Mouse (Mus musculus): ENCODE data around the gene G3bp2. TPM values are rescaled to one million over a fixed set of nuclear protein-coding genes. Genes with fewer than 3 reads are reported as not detected.
"Not testable (repeated sequence)": the region's sequence is repeated elsewhere in the genome, so short reads cannot be mapped to it uniquely, and the experiment has no call there.

The G3bp2 gene
- 105 and 123 TPM in 2 replicates for total RNA-seq (2021)
- long read RNA-seq, experiment 1, full-length matches to known transcripts, result 250 of 303 reads
- long read RNA-seq, experiment 1, partial matches to known transcripts, result 12 of 303 reads
- long read RNA-seq, experiment 1, other reads (novel, unspliced or antisense), result 41 of 303 reads
- long read RNA-seq, experiment 2, full-length matches to known transcripts, result 143 of 183 reads
- long read RNA-seq, experiment 2, partial matches to known transcripts, result 20 of 183 reads
- long read RNA-seq, experiment 2, other reads (novel, unspliced or antisense), result 20 of 183 reads

DNA sequence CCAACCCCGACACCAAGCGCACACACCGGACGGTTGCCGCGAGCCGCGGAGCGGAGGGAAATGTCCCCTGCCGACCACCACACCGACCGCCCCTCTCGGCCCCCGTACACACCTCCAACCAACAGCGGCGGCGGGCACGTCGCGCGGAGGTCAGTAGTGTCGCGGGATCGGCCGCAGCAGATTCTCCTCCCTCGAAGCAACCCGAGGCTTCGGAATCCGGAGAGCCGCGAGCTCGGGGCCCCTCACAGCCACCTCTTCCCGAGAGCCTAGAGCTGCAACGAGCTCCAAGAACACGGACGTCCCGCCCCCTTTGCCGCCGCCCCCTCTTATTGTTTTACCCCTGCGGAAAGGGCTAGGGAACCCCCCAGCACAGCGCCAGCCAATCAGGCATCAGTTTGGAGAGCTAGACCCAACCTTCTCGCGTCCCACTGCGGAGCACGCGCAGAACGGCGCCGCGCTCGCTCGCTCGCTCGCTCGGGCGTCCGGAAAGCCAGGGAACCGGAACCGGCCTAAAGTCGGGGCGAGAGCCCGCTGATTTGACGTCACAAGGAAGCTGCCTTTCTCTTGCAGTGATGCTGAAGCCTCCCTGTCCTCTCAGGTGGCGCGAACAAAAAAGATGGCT is at the start of gene G3bp2:
Gene G3bp2, minus strand, starts transcription at position 303 of the 622 bp plus-strand sequence.
- peak; percentile 99 for DNase-seq

- not testable (repeated sequence) for DNase-seq
These were observed 49.5 kb upstream of the G3bp2 start for GRCm38 (mm10) chr5:92133006-92133405.

DNA sequence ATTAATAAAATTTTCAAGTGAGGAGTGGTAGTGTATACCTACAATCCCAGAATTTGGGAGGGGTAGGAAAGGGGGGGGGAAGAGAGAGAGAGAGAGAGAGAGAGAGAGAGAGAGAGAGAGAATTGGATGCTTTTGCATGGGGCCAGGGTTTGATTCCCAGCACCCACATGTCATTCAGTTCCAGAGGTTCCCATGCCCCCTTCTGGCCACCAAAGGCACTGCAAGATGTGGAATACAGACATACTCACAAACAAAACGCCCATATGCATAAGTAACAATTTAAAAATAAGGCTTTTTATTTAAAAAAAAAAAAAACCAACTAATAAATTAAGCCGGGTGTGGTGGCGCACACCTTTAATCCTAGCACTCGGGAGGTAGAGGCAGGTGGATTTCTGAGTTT is 48.6 kb upstream of the G3bp2 start:
- no peak for DNase-seq

- DNase-seq, result no peak
These were observed 46.6 kb upstream of the G3bp2 start for GRCm38 (mm10) chr5:92130040-92130682.

DNA sequence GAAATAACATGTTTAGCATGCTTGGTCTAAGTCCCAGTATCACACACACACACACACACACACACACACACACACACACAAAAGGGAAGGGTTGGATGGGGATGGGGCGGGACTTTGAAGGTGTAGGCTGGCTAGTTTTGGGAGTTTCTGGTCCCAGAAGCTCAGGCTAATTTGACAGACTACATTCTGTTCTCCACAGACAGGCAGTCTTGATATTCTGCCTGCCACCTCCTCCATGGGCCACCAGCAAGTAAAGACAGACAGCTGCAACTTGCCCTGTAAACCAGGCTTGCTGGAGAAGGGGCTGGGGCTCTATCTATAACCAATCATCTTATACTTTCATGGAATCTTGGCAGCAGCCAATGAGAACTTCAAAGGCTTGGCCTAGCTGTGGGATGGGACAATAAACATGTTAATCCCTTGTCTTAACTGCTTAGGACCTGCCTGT is 45.8 kb upstream of the G3bp2 start:
- no peak for DNase-seq

- peak; percentile 59 for DNase-seq
These were observed 45.1 kb upstream of the G3bp2 start for GRCm38 (mm10) chr5:92128570-92128969.

GRCm38 (mm10) chr5:92127751-92128150 is 44.2 kb upstream of the G3bp2 start:
- no peak for DNase-seq

GRCm38 (mm10) chr5:92127141-92127625 is 43.7 kb upstream of the G3bp2 start:
- peak; percentile 24 for DNase-seq

DNA sequence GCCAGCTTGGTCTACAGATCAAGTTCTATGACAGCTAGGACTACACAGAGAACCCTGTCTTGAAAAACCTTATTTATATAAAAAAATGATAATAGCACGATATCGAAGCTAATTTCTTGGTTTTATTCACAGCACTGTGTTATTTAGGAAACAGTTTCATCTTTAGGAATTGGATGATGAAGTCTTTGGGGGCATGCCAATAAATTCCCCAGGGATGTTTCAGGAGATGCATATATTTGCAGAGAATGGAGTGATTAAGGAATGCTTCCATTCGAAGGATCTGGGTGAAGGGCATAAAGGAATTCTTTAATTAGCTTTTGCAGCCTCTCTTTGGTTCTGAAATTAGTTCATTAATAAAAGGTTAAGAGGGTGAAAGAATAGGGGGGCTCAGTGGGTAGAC is 41.9 kb upstream of the G3bp2 start:
- DNase-seq, result no peak

DNA sequence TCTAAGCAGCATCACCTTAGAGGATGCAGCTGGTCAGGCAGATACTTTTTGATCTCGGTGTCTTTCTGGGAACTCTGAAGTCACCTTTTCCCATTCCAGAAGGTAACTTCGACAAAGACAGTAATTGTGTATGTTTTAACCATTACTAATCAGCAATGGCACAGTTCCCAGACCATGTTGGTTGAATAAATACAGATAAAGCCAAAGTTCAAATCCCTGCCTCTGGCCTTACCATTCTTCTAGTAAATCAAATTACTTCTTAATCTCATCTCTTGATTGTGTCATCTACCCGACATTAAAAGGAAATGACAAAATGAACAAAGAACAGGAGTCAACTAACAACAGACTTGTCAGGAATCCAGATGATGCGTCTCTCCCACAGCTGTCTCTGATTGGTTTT is 38.1 kb upstream of the G3bp2 start:
- no peak for DNase-seq

DNA sequence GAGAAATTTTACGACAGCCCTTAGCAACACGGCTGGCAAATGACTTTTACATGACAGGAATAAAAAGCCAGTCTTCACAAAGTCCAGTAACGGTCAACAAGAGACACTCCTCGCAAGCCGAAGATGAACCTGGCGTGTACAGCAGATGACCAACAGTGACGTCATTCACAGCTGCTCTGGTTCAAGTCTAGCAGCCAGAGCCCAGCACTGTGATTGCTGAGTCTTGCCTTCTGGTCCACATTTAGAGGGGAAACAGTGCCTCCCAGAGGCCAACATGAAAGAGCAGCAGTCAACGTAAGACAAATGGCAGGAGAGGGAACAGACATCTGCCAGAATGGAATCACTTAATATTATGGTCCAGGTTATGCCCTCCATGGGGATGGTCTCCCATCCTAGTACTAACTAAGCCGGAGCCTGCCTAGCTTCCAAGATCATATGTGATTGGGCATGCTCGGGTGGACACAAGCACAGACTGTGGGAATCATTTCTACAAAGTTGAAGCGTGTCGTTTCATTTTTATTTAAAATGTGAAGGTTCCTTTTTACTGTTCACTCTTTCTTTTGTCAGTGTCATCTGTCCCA is 34.4 kb upstream of the G3bp2 start:
- DNase-seq, result peak; percentile 84

GRCm38 (mm10) chr5:92114939-92115338 is 31.4 kb upstream of the G3bp2 start:
- no peak for DNase-seq

DNA sequence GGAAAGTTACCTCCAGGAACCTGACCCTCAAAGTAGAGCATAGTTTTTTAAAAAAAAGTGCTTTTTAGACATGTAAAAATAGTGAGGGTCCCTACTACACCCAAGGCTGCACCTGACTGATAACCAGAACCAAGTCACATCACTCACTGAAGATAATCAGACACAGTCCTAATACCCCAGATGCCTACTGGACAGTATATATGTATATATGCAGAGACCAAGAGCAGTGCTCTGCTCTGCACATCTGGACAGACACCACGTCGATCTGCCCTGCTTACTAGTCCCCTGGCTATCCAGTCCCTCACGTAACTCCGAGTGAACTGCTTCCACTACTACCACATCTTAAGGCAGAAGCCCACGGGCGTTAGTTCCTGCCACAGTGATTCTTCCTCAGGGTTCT is 30.7 kb upstream of the G3bp2 start:
- DNase-seq, result no peak

GRCm38 (mm10) chr5:92113484-92113883 is 30.0 kb upstream of the G3bp2 start:
- no peak for DNase-seq

GRCm38 (mm10) chr5:92112585-92112984 is 29.1 kb upstream of the G3bp2 start:
- no peak for DNase-seq

DNA sequence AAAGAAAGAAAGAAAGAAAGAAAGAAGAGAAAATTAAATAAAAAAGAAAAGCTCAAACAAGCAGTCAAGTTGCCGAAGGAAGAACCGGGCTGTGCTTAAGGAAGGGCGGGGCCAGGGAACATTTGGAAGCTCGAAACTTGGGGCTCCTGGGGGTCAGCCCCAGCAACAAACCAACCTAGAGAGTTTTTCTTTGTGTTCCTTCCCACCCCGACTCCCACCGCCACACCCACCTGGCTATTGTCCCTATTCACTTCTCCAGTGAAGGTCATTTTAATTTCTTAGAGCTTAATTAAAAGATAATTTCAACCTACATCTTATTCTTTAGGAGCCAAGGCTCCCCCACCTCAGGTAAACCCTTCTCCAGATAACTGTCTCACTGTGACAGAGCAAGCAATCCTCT is 28.7 kb upstream of the G3bp2 start:
- DNase-seq, result no peak

- peak; percentile 46 for DNase-seq
These were observed 27.4 kb upstream of the G3bp2 start for GRCm38 (mm10) chr5:92110818-92111355.

GRCm38 (mm10) chr5:92107282-92107681 is 23.8 kb upstream of the G3bp2 start:
- DNase-seq, result no peak

DNA sequence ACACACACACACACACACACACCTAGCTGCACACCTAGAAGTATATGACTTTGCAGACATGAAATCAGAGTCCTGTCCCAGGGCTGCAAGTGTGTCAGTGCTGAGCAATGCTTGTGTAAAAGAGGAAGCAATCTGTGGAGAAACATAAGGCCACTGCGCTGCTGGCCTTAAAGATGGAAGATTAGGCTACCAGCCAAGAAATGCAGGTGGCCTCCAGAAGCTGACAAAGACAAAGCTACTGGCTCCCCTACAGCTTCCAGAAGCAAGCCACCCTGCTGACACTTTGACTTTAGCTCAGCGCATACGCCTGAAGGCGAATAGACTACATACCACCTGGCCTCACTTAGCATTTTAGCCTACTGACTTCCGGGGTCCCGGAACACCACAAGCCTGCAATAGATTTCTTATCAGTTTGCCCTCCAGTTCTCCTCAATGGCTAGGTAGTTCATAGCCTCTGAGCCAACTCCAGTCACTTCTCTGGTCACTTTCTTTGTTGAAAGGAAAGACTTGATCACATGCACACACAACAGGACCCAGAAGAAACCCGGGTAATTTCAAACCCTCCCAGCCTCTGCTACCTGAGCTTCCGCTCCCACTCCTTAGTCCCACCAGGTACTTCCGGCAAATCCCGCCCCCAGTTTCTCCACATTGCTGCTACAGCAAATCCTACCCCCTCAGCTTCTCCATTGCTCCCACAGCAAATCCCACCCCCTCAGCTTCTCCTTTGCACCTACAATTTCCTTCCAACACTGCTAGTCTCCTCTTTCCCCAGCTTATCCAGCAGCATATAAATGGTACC is 23.0 kb upstream of the G3bp2 start:
- peak; percentile 18 for DNase-seq

- no peak for DNase-seq
These were observed 20.4 kb upstream of the G3bp2 start for GRCm38 (mm10) chr5:92103816-92104415.

- peak; percentile 26 for DNase-seq
These were observed 19.5 kb upstream of the G3bp2 start for GRCm38 (mm10) chr5:92103062-92103461.
